Mouse (Mus musculus) thymus, adult 2 months (tissue): ENCODE measurements around the gene Cfap221. TPM values are rescaled to one million over a fixed set of nuclear protein-coding genes. Genes with fewer than 3 reads are reported as not detected.
A peak's percentile ranks its signal among the peaks of the same experiment; 100 is the strongest.

ENCODE experiments used
- DNase-seq: peaks from one replicate; pipeline ENCODE4 v3.0.0; 2021
- H3K27ac ChIP-seq: fragments of 200-500 bp; 2 replicates; pipeline ENCODE4 v1.5.1; 2012; ENCODE audit warnings: low read length, control low read depth; ENCODE audit not compliant: control insufficient read depth, insufficient read depth
- H3K27me3 ChIP-seq: fragments of 200-500 bp; 2 replicates; pipeline ENCODE4 v1.6.1; 2012; ENCODE audit warnings: mild to moderate bottlenecking, low read length, moderate library complexity, mixed read lengths; ENCODE audit not compliant: control insufficient read depth, insufficient read depth
- H3K36me3 ChIP-seq: fragments of 200-500 bp; 2 replicates; pipeline ENCODE4 v1.6.1; 2012; ENCODE audit warnings: mild to moderate bottlenecking, low read length, moderate library complexity; ENCODE audit not compliant: control insufficient read depth, insufficient read depth
- H3K4me1 ChIP-seq: fragments of 200-500 bp; replicated peaks from 2 replicates; pipeline ENCODE4 v1.6.1; 2012; ENCODE audit warnings: low read length; ENCODE audit not compliant: control insufficient read depth, insufficient read depth
- H3K4me3 ChIP-seq: fragments of 200-500 bp; 2 replicates; pipeline ENCODE4 v1.5.1; 2012; ENCODE audit warnings: mild to moderate bottlenecking, low read length, control low read depth, moderate library complexity; ENCODE audit not compliant: control insufficient read depth, insufficient read depth
- CTCF ChIP-seq: fragments of 200-500 bp; IDR thresholded peaks from 2 replicates; pipeline ENCODE4 v1.5.1; 2012; ENCODE audit warnings: mild to moderate bottlenecking, control low read depth, low read length, moderate library complexity, borderline replicate concordance; ENCODE audit not compliant: control insufficient read depth, poor library complexity, insufficient read depth; ENCODE audit errors: extremely low read depth
- POLR2A ChIP-seq: fragments of 200-500 bp; IDR thresholded peaks from 2 replicates; pipeline ENCODE4 v1.6.1; 2012; ENCODE audit warnings: mild to moderate bottlenecking, low read length, control low read depth, moderate library complexity; ENCODE audit not compliant: control insufficient read depth, poor library complexity, insufficient read depth; ENCODE audit errors: extremely low read depth
- whole genome bisulfite sequencing: fragments of 180-500 bp; shearing (Covaris S2); methylation state at CpG from one replicate; pipeline ENCODE4 v1.1.7; 2018; 5-methylcytosine and 5-hydroxymethylcytosine counted together
- polyA plus RNA-seq: library from polyadenylated mRNA; depleted of rRNA; stranded (reverse); fragments of >200 nt; gene quantifications from 2 replicates; pipeline ENCODE4 v1.2.3, GENCODE M21; 2012

Cfap221 gene
- polyA plus RNA-seq, 1 experiment = not detected

- no peak overlapping the region for H3K4me3 ChIP-seq
- H3K27ac ChIP-seq = no peak overlapping the region
- H3K27me3 ChIP-seq = no peaks in the 10 kb centered on the region
- WGBS = 87% methylated on average over 10 of the region's 10 CpGs
- DNase-seq = no peak
- no peaks in the 10 kb centered on the region for H3K4me1 ChIP-seq
- no peaks in the 10 kb centered on the region for H3K36me3 ChIP-seq
- no peak for TF ChIP-seq POLR2A
- no peak for TF ChIP-seq CTCF
Measured at GRCm38 (mm10) chr1:120024331-120025049, 27.5 kb upstream of the Cfap221 start.

GRCm38 (mm10) chr1:120021951-120022350, 24.9 kb upstream of the Cfap221 start:
- H3K4me3 ChIP-seq = no peak overlapping the region
- DNase-seq = no peak
- WGBS = 93% methylated on average over 17 of the region's 17 CpGs
- no peaks in the 10 kb centered on the region for H3K4me1 ChIP-seq
- TF ChIP-seq POLR2A = no peak
- no peak for TF ChIP-seq CTCF
- no peak overlapping the region for H3K27ac ChIP-seq
- H3K36me3 ChIP-seq = no peaks in the 10 kb centered on the region
- no peaks in the 10 kb centered on the region for H3K27me3 ChIP-seq

GRCm38 (mm10) chr1:120020322-120020897, 23.4 kb upstream of the Cfap221 start:
- no peak overlapping the region for H3K27ac ChIP-seq
- DNase-seq = no peak
- TF ChIP-seq POLR2A (no peak), CTCF (no peak)
- WGBS = 50% methylated on average over 7 of the region's 7 CpGs
- no peaks in the 10 kb centered on the region for H3K36me3 ChIP-seq
- no peaks in the 10 kb centered on the region for H3K4me1 ChIP-seq
- no peak overlapping the region for H3K4me3 ChIP-seq
- H3K27me3 ChIP-seq = no peaks in the 10 kb centered on the region

- DNase-seq = no peak
- WGBS = 53% methylated on average over 12 of the region's 12 CpGs
- no peaks in the 10 kb centered on the region for H3K27me3 ChIP-seq
- H3K36me3 ChIP-seq = no peaks in the 10 kb centered on the region
- H3K4me3 ChIP-seq = no peak overlapping the region
- no peak for TF ChIP-seq POLR2A
- TF ChIP-seq CTCF = no peak
- H3K27ac ChIP-seq = no peak overlapping the region
- no peaks in the 10 kb centered on the region for H3K4me1 ChIP-seq
Measured at GRCm38 (mm10) chr1:120019428-120019827, 22.4 kb upstream of the Cfap221 start.

- no peaks in the 10 kb centered on the region for H3K27me3 ChIP-seq
- no peak overlapping the region for H3K4me3 ChIP-seq
- H3K4me1 ChIP-seq = no peaks in the 10 kb centered on the region
- DNase-seq = no peak
- TF ChIP-seq POLR2A (no peak), CTCF (no peak)
- no peaks in the 10 kb centered on the region for H3K36me3 ChIP-seq
- H3K27ac ChIP-seq = no peak overlapping the region
- WGBS = 71% methylated on average over 3 of the region's 3 CpGs
Measured at GRCm38 (mm10) chr1:120018900-120019299, 21.9 kb upstream of the Cfap221 start.

- 94% methylated on average over 2 of the region's 2 CpGs for WGBS
- Histone ChIP-seq H3K27me3 (no peaks in the 10 kb centered on the region), H3K4me1 (no peaks in the 10 kb centered on the region), H3K27ac (no peak overlapping the region), H3K4me3 (no peak overlapping the region), H3K36me3 (no peaks in the 10 kb centered on the region)
- DNase-seq = no peak
- no peak for TF ChIP-seq POLR2A
- TF ChIP-seq CTCF = no peak
Measured at GRCm38 (mm10) chr1:120016240-120016639, 19.2 kb upstream of the Cfap221 start.

- peak; percentile 72; the same call in 1 of the 2 replicates for TF ChIP-seq CTCF
- no peak for TF ChIP-seq POLR2A
- H3K4me1 ChIP-seq = no peaks in the 10 kb centered on the region
- H3K27me3 ChIP-seq = no peaks in the 10 kb centered on the region; the same call in 1 of the 2 replicates
- no peak overlapping the region for H3K4me3 ChIP-seq
- H3K27ac ChIP-seq = no peak overlapping the region
- DNase-seq = peak; percentile 54
- H3K36me3 ChIP-seq = no peaks in the 10 kb centered on the region
Measured at GRCm38 (mm10) chr1:120013111-120013510, 16.1 kb upstream of the Cfap221 start.

- DNase-seq = no peak
- no peak for TF ChIP-seq CTCF
- WGBS = 93% methylated on average over 12 of the region's 12 CpGs
- Histone ChIP-seq H3K27me3 (no peaks in the 10 kb centered on the region; the same call in 1 of the 2 replicates), H3K36me3 (no peaks in the 10 kb centered on the region), H3K4me3 (no peak overlapping the region), H3K27ac (no peak overlapping the region), H3K4me1 (no peaks in the 10 kb centered on the region)
Measured at GRCm38 (mm10) chr1:120012638-120013037, 15.6 kb upstream of the Cfap221 start.
